Comparison of ENCODE assay signal across 8 mouse cellular contexts in the genomic region with DNA sequence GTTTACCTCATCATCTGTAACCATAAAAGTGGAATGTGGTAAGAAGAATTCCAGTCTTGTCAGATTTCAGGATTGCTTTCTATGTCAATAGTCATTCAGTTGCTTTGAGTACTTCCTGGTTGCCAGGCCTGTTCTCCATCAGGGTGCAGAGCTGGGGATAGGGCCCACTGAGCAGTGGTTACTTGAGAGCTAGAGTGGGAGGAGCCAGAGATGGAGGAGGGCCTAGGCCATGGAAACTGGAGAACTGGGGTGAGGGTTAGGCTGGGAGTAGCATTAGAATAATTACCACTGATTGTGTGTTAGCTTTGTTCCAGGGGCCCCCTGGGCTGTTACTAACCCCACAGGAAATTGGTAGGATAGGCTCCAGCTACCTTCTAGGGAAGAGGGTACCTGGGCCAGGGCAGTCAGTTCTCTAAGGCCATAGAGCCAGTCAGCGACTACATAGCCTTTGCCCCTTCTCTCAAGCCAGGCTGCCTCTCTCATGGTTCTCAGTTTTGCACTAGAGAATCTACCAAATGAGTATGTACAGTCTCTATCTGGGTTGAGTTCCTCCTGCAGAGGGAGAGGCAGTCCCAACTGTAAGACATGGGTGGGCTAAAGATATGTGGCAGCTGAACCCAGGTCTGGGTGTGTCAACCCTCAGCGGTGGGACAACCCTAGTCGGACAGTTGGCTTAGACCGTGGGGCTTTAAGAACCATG. TPM values are rescaled to one million over a fixed set of nuclear protein-coding genes. Genes with fewer than 3 reads are reported as not detected.
DNase-seq lines count a peak whose midpoint lies in the region; ATAC-seq and TF ChIP-seq lines count a peak whose summit lies in the region.
"Had no signal": no experiment of that assay in that cellular context is flagged by ENCODE, and none has a peak within 500 bp of the region (broad histone marks: within the 10 kb centered on the region; RNA-seq: fewer than 3 reads in every experiment).

No protein-coding gene starts in this region.

- no peaks in the 10 kb centered on the region for H3K36me3 ChIP-seq in midbrain, embryonic 13.5 days
- H3K36me3 ChIP-seq in midbrain, embryonic 15.5 days (replicated peaks) = no peaks in the 10 kb centered on the region
- no peaks in the 10 kb centered on the region for H3K36me3 ChIP-seq in embryonic facial prominence, embryonic 15.5 days
- H3K36me3 ChIP-seq: midbrain, embryonic 12.5 days had no signal

- no peak overlapping the region for H3K9ac ChIP-seq in midbrain, embryonic 13.5 days (replicated peaks)
- H3K9ac ChIP-seq in midbrain, embryonic 15.5 days = no peak overlapping the region
- no peak overlapping the region for H3K9ac ChIP-seq in embryonic facial prominence, embryonic 15.5 days
- H3K9ac ChIP-seq: midbrain, embryonic 12.5 days had no signal

- H3K4me3 ChIP-seq in midbrain, embryonic 13.5 days (replicated peaks) = no peak overlapping the region
- H3K4me3 ChIP-seq in midbrain, embryonic 15.5 days = no peak overlapping the region
- no peak overlapping the region for H3K4me3 ChIP-seq in embryonic facial prominence, embryonic 15.5 days (replicated peaks)
- H3K4me3 ChIP-seq in lung, adult 2 months (replicated peaks; ENCODE audit: extremely low read depth, low read depth, low read length) = no peak overlapping the region
- H3K4me3 ChIP-seq: midbrain, embryonic 12.5 days had no signal

- no peak for TF ChIP-seq POLR2A in lung, adult 2 months (IDR thresholded peaks at IDR 0.05; ENCODE audit: borderline replicate concordance, extremely low read depth, low read depth, low read length)

- 84% methylated on average over 4 of the region's 4 CpGs for WGBS in midbrain, embryonic 13.5 days
- WGBS in midbrain, embryonic 15.5 days = 88% methylated on average over 4 of the region's 4 CpGs
- WGBS in embryonic facial prominence, embryonic 15.5 days = 80% methylated on average over 4 of the region's 4 CpGs
- WGBS in lung, adult 2 months = 65% methylated on average over 4 of the region's 4 CpGs

- intact Hi-C loops in left cerebral cortex, postnatal 10 days (cut with DNase I) = no loop called here

- H3K4me1 ChIP-seq in midbrain, embryonic 13.5 days (replicated peaks) = peaks cover under 1% of the 10 kb centered on the region
- no peaks in the 10 kb centered on the region for H3K4me1 ChIP-seq in midbrain, embryonic 15.5 days
- no peaks in the 10 kb centered on the region for H3K4me1 ChIP-seq in embryonic facial prominence, embryonic 15.5 days
- peaks cover 12% of the 10 kb centered on the region for H3K4me1 ChIP-seq in lung, adult 2 months (ENCODE audit: control insufficient read depth, insufficient read depth, low read length)

- H3K27ac ChIP-seq in midbrain, embryonic 13.5 days = no peak overlapping the region
- H3K27ac ChIP-seq in midbrain, embryonic 15.5 days = no peak overlapping the region
- peak overlapping the region; percentile 29; the same call in 1 of the 2 replicates for H3K27ac ChIP-seq in embryonic facial prominence, embryonic 15.5 days (replicated peaks)
- H3K27ac ChIP-seq: midbrain, embryonic 12.5 days had no signal

- 0 out of 2 replicates have a peak, but pooled peaks have one; percentile 30 for ATAC-seq in midbrain, embryonic 13.5 days
- ATAC-seq in midbrain, embryonic 15.5 days (replicated peaks) = no peak
- ATAC-seq in embryonic facial prominence, embryonic 15.5 days (ENCODE audit: insufficient number of reproducible peaks, low FRiP score, low TSS enrichment, low read depth) = peak; percentile 88

- DNase-seq in lung, adult 2 months = peak; percentile 56
- DNase-seq in layer of hippocampus, adult 8-10 months (ENCODE audit: low spot score in 2 of 2) = no peak
- no peak for DNase-seq in left cerebral cortex, postnatal 10 days (ENCODE audit: extremely low spot score in 1 of 2, low spot score in 2 of 2)
- no peak for DNase-seq in urinary bladder, adult 18-20 months (ENCODE audit: low spot score in 2 of 2)

- no peak overlapping the region for H3K4me2 ChIP-seq in midbrain, embryonic 13.5 days (replicated peaks)
- no peak overlapping the region for H3K4me2 ChIP-seq in midbrain, embryonic 15.5 days
- H3K4me2 ChIP-seq in embryonic facial prominence, embryonic 15.5 days (replicated peaks) = no peak overlapping the region
- H3K4me2 ChIP-seq: midbrain, embryonic 12.5 days had no signal

- no peaks in the 10 kb centered on the region for H3K9me3 ChIP-seq in midbrain, embryonic 13.5 days
- no peaks in the 10 kb centered on the region for H3K9me3 ChIP-seq in midbrain, embryonic 15.5 days
- no peaks in the 10 kb centered on the region for H3K9me3 ChIP-seq in embryonic facial prominence, embryonic 15.5 days (replicated peaks)
- H3K9me3 ChIP-seq: midbrain, embryonic 12.5 days had no signal

- TF ChIP-seq CTCF in lung, adult 2 months (IDR thresholded peaks at IDR 0.05; ENCODE audit: insufficient read depth, low read length) = no peak

- no peaks in the 10 kb centered on the region for H3K27me3 ChIP-seq in midbrain, embryonic 13.5 days
- H3K27me3 ChIP-seq in midbrain, embryonic 15.5 days (replicated peaks) = no peaks in the 10 kb centered on the region
- H3K27me3 ChIP-seq in embryonic facial prominence, embryonic 15.5 days = no peaks in the 10 kb centered on the region
- H3K27me3 ChIP-seq: midbrain, embryonic 12.5 days had no signal

RNA-seq across cellular contexts. Expression of gene Dapk2, which starts 23.3 kb away (rescaled TPM):
- polyA plus RNA-seq in midbrain, embryonic 13.5 days (2015; fragmentation: Nextera tagmentation; extraction: Ambion mirVana) = 1.4 and 2.4 TPM in 2 replicates
- polyA plus RNA-seq in midbrain, embryonic 15.5 days (2015; fragmentation: Nextera tagmentation; extraction: Ambion mirVana) = 0.82 and 1.4 TPM in 2 replicates
- polyA plus RNA-seq in embryonic facial prominence, embryonic 15.5 days (2015; fragmentation: Nextera tagmentation; extraction: Ambion mirVana) = 17.1 and 18.0 TPM in 2 replicates
- 26.7 and 32.8 TPM in 2 replicates for polyA plus RNA-seq in lung, adult 2 months (2012; rRNA removed)
- 1 to 10 TPM in 1 of 4 experiments, under 1 TPM in 3; 0.43 to 1.5 (median 0.69) TPM for total RNA-seq in layer of hippocampus, adult 8-10 months (2022)
- 1 to 10 TPM; 2.1 to 3.2 TPM for total RNA-seq in left cerebral cortex, postnatal 10 days (2021)

RNA-seq across cellular contexts. Expression of gene Ciao2a, which starts 54.9 kb away (rescaled TPM):
- polyA plus RNA-seq in midbrain, embryonic 13.5 days (2015; fragmentation: Nextera tagmentation; extraction: Ambion mirVana) = 102 and 104 TPM in 2 replicates
- polyA plus RNA-seq in midbrain, embryonic 15.5 days (2015; fragmentation: Nextera tagmentation; extraction: Ambion mirVana) = 59.2 and 59.7 TPM in 2 replicates
- polyA plus RNA-seq in embryonic facial prominence, embryonic 15.5 days (2015; fragmentation: Nextera tagmentation; extraction: Ambion mirVana) = 128 and 129 TPM in 2 replicates
- polyA plus RNA-seq in lung, adult 2 months (2012; rRNA removed) = 7.3 and 13.0 TPM in 2 replicates
- total RNA-seq in layer of hippocampus, adult 8-10 months (2022) = 10 to 100 TPM; 24.3 to 30.0 (median 27.0) TPM
- 10 to 100 TPM; 25.9 to 26.0 TPM for total RNA-seq in left cerebral cortex, postnatal 10 days (2021)

RNA-seq across cellular contexts. Expression of gene Snx1, which starts 54.9 kb away (rescaled TPM):
- polyA plus RNA-seq in midbrain, embryonic 13.5 days (2015; fragmentation: Nextera tagmentation; extraction: Ambion mirVana) = 101 and 104 TPM in 2 replicates
- polyA plus RNA-seq in midbrain, embryonic 15.5 days (2015; fragmentation: Nextera tagmentation; extraction: Ambion mirVana) = 75.5 and 76.6 TPM in 2 replicates
- 127 and 130 TPM in 2 replicates for polyA plus RNA-seq in embryonic facial prominence, embryonic 15.5 days (2015; fragmentation: Nextera tagmentation; extraction: Ambion mirVana)
- polyA plus RNA-seq in lung, adult 2 months (2012; rRNA removed) = 50.7 and 57.3 TPM in 2 replicates
- 10 to 100 TPM; 84.0 to 94.9 (median 90.0) TPM for total RNA-seq in layer of hippocampus, adult 8-10 months (2022)
- 10 to 100 TPM; 43.6 to 44.9 TPM for total RNA-seq in left cerebral cortex, postnatal 10 days (2021)
